Mouse (Mus musculus) natural killer cell, adult 2 months (primary cell): Measurements from ENCODE around the gene Ccdc30.

ENCODE experiments used
- DNase-seq, 2 experiments: peaks; one replicate each; pipeline ENCODE4 v3.0.0; 2022; ENCODE audit warnings: low spot score in 2 of 2

Gene Ccdc30

DNA sequence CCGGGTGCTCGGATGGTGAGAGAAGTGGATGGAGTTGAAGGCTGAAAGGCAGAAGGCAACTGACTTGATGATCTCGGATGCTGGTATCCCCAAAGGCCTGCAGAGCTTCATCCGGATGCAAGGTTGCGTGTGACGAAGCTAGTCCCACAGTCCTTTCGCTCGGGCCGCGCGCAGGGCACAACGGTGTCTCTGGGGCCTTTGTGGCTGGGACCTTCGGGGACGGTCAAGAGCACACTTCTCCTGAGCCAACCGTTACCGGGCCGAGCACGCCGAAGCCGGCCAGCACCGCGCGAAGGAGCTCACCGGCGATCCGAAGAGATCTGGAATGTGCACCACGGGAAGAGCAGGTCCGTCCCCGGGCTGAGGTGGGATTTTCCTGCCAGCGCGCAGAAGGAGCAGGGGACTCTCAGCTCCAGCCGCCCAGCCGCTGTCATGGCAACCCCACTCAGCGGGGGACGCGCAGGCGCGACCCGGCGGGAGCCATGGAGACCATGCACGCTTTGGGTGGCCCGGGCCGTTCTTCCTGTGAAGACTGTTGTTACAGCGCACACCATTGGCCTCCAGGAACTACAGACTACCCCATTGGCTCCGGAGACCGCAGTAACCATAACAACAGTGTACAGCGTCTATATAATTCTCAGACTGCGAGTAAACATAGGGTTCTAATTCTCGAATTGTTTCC is at the start of gene Ccdc30:
Ccdc30 (minus strand) TSS at position 450 of the 682 bp plus-strand sequence.
- peak; percentile 76 to 83 for DNase-seq

DNA sequence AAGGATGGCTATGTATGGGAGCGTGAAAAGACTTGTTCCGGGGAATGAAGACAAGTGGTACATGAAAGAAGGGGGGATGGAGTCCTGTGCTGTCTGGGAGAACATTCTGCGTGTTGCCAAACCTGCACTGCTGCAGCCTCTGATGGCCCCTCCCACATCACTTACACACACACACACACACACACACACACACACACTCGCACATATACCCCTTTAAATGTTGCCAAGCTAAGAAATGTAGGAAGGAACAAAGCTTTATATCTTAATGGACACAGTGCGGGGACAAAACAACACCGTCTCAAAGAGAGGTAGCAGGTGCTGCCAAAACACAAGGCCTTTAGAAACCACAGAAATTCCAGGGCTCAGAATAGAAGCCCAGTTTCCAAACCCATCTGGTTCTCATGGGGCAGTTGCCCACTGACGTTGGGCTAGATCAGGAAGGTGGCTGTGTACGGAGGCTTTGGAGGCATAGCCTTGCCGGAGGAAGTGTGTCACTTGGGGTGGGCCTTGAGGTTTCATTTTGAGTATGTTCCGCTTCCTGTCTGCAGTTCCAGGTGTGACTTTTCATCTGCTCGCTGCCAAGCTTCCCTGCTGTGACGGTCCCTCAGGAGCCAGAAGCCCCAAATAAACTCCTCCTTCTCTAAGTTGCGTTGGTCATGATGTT is 48.6 kb upstream of the Ccdc30 start:
- DNase-seq: peak; percentile 35 to 53

DNA sequence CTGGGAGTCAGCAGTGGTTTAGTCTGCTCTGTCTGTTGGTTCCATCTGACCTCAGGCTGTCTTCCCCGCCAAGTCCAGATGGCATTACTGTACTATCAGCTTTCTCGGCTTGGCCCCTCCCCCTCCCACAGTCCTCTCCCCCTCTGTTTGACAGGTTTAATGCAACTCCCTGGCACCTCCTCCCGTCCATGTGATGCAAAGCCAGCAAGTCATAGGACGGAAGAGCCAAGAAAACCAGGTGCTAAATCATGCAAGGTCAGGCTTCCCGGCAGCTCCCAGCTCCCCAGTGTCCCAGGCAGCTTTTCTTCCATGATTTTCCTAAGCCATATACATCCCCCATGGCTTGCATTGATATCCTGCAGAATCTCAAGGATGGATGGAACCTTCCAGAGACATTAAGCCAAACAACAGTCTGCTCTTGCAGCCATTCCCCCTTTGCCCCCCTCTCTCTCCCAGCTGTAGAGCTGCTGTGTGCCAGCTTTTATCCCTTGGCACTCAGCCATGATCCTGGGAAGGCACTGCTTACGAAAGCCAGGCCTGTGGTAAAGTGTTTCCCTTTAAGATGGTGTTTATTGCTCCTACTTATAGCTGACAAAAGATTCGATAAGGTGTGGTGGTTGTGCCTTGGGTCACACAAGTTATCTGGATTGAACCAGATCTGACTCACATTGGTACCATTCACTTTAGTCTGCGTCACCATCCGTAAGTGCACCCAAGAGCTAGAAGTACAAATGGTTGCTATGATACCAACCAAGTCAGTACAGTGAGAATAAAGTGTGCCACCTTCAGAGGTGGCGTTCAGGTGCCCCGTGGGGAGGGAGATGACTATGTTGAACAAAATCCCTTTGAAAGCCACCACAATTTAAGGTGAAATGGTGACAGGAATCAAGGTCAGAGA is 47.8 kb upstream of the Ccdc30 start:
- DNase-seq: peak; percentile 30 to 45

DNA sequence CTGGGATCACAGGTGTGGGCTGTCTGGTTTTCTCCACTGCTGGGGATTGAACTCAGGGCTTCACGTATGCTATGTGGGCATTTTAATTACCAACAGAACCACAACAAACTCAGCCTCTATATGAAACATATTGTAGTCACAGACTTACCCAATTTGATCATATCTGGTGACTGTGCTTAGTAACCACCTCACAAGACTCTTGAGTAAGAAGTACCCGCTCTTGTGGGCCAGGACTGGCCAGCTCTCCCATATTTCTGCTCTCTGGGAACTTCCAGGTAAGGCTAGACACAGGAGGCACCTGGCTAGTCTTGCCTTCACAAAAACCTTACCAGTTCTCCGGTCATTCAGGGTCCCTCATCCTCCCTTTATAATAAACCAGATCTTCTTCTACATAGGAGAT is 47.1 kb upstream of the Ccdc30 start:
- no peak for DNase-seq

DNA sequence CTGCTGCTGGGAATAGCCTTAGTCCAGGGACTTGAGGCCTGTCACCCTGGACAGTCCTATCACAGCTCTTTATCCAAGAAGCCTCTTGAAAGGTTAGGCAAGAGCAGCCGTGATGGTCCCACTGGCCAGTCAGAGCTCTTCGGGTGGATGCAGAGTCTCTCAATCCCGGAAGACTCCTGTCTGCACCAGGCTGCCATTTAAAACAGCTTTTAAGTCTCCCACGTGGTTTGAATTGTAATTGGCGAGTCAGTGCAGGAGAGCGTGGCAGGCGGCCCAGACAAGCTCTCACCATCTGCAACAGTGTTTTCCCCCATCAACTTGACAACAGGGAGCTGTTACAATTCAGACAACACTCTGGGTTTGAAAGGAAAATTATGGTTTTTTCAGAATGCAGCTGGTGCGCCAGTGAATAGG is 45.4 kb upstream of the Ccdc30 start:
- no peak for DNase-seq

DNA sequence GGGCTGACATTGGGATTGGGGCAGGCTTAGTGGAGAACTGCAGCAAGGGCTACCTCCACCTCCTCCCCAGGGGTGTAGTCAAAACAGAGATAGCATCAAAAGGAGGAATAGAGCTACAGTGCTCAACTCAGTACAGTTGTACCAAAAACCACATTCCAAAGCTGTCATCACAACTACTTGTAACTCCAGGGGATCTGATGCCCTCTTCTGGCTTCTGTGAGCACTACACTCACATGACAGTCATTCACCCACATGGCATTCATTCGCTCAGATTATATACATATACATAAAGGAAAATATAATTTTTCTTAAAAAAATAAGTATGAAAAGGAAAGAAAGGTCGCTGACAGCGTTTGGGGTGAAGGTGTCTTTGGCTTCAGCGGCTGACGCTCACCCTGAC is 45.0 kb upstream of the Ccdc30 start:
- peak in 1 of 2 experiments; percentile 3 for DNase-seq

DNA sequence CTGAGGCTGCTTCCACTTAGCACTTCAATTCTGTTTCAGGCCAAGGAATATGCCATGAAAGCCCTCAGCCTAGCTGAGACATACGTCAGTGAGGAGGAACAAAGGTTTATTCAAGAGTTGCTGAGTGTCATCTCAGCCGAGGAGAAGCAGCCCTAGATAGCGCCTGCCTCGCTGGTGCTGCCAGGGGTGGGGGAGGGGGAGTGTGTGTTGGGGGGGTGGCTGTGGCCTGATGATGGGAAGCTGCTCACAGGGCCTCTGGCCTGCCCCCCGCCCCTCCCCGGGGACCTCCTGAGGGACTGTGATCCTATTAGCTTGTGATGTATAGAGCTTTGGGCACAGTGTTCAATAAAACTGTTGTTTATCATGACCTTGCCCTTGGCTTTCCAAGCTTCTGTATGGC is 38.2 kb upstream of the Ccdc30 start:
- no peak for DNase-seq

DNA sequence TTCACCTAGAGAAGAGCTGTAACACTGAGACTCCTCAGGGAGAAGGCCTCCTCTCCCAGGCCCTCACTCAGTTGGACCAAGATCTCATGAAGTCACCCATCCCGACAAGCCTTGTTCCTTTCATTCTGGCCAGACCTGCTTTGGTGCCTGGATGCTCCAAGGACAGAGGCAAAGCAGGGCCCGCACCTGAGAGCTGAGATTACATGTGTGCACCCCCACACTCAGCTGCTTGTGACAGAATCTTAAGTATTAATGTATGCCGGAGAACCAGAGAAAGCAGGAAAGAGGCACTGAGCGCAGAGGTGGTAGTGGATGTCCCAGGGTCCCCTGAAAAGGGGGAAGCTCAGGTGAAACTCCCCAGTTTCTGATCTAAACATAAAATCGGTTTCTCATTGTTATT is 37.8 kb upstream of the Ccdc30 start:
- DNase-seq: no peak

DNA sequence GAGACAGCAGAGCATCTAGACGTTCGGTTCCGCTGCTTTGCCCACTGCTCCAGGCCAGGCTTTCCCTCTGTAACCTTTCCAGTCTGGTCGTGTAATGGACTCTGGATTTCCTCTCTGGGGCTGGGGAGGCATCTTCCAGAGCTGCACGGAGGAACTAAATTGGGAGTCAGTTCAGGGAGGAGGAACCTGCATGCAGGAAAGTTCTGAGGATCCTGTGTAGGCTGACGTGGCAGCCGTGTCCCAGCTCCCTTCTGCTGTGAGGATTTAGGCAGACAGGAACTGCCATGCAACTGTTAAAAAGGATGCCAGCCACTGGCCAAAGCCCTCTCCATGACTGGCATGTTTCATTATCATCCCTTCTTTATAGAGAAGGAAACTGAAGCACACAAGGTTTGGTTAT is 35.1 kb upstream of the Ccdc30 start:
- no peak for DNase-seq

DNA sequence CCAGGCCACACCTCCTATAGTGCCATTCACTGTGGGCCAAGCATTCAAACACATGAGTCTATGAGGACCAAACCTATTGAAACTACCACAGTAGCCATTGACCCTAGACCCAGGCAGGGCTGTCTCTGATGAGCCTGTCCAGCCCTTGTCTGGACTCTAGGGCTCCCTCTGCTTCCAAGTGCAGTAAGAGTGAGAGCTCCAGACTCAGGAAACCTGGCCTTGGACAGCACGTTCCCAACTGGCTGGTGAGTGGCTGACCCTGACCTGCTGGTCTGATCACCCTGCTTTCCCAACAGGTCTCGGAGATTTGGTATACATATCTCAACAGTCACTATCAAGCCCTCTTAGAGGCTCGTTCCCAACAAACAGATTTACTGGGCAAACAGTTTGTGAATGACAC is 32.5 kb upstream of the Ccdc30 start:
- DNase-seq: no peak

DNA sequence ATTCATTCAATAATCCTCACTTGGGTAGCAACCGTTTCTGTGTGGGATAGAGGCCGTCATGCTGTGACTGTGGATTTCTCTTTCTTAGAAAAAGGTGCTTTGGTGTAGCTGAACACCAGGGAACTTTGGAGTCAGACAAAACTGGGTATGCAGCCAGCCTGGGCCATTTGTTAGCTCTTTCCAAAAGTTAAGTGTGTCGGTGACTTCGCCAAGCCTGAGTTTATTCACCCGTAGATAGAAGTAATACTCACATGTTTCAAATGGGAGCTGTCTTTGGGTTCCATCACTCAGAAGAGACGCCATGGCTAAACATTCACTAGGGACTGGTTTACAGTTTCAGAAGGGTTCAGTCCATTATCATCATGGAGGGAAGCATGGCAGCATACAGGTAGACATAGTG is 31.9 kb upstream of the Ccdc30 start:
- no peak for DNase-seq

DNA sequence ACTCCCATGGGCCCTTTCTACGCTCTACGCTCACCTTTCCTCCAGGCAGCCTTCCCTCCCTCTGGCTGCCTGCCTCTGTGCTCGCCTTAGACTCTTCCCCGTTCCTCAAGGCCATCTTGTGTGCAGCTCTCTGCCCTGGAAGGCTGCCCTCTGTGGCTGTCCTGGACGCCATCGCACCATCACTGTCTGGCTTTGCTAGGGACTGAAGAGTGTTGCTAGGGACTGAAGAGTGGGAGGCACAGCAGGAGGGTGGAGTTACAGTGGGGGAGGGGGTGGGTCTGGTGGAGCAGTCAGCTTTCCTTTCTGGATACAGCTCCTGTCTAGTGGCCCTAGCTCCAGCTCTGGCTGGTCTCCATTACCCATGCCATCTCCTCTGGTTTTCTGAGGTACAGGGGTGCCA is 27.2 kb upstream of the Ccdc30 start:
- no peak for DNase-seq

DNA sequence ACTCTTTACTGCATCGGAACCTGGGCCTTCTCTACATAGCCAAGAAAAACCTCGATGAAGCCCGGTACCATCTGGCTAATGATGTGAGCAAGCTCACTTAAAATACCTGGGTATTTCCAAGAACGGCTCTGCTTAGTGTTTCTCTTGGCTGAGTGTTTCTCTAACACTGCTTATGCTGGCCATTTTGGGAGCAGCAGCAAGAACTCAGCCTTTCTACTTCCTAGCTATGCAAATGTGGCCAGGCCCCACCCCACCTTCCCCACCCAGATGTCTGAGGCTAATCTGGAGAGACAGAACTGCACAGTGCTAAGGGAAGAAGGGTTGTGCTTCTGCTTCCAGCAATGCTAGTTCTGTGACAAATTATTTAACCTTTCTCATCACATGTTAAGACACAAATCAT is 26.5 kb upstream of the Ccdc30 start:
- no peak for DNase-seq

DNA sequence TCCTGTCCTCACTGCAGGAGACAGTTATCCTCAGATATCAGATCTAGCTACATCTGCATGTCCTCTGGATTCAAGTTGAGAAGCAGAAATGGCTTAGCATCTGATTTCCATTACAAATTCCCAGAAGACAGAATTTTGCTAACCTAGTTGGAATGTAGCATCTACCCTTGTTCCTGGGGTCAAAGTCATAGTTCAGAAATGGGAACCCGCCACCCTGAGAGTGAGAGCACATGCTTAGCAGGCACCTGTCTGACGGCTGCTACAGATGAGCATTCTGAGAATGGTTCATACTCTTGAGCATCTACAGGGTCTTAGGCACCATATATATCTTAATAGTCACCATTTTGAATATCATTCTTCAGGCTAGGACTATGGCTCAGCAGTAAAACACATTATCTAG is 22.6 kb upstream of the Ccdc30 start:
- DNase-seq: no peak

DNA sequence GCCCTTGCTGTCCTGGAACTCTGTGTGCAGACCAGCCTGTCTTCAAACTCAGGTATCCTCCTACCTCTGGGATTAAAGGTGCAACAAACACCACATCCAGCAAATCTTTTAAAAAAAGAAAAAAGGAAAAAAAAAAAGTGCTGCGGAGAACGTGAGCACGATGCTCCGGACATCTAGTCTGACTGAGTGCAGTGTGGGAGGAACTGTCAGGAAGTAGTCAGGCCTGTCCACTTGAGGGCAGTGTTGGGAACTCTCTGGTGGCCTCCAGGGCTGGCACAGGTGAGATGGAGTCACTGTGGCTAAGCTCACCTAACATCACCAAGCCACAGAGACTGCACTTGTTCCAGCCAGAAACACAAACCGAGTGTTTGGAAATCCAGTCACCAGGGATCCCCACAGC is 15.4 kb upstream of the Ccdc30 start:
- DNase-seq: peak; percentile 21 to 42

DNA sequence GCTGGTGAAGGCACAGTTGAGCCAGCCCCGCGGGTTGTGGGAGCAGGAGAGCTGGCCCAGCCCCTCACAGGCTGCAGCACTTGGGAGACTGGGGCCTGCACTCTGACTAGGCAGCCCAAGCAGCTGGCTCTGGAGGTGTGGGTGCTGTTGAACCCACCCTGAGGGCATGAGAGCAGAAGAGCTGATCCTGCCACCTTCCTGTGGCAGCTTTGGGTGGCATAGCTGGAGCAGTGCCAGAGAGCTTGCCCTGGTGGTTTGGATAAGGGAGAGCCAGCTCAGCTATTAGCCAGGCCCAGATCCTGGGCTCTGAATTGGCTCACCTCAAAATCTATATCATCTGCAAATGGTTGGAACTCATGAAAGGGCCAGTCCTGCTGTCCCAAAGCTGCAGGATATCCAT is 12.4 kb upstream of the Ccdc30 start:
- no peak for DNase-seq

DNA sequence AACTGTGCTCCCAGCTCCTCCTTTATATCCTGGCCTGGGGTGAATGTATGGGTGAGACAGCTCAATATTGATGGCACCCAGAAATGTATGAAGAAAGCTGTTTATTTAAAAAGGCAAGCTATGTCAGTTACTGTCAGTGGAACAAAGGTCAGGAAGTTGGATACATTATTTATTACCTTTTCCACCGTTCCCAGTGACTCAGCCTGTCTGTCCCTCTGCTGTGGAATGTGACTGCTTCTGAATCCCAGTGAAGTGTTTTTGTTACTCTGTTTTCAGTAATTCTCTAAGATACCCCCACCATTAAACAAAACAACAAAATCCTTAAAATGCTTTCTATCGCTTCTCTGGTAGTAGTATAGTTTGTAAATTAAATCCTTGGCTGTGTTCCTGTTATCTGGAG is 10.3 kb upstream of the Ccdc30 start:
- DNase-seq: no peak

DNA sequence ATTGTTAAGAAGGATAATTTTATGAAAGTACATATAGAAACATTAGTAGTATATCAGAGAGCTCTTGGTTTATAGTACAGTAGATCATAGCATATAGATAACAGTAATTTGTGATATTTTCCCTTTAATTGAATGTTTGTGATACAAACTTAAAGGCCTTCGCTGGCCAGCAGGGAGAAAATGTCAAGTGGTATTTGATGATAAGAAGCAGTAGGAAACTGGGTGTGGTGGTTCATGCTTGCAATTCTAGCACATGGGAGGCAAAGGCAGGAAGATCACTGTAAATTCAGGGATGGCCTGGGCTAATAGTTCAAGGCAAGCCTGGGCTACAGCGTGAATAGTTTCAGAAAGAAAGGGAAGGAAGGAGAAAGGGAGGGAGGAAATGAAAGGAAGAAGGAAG is 9.8 kb upstream of the Ccdc30 start:
- no peak for DNase-seq

DNA sequence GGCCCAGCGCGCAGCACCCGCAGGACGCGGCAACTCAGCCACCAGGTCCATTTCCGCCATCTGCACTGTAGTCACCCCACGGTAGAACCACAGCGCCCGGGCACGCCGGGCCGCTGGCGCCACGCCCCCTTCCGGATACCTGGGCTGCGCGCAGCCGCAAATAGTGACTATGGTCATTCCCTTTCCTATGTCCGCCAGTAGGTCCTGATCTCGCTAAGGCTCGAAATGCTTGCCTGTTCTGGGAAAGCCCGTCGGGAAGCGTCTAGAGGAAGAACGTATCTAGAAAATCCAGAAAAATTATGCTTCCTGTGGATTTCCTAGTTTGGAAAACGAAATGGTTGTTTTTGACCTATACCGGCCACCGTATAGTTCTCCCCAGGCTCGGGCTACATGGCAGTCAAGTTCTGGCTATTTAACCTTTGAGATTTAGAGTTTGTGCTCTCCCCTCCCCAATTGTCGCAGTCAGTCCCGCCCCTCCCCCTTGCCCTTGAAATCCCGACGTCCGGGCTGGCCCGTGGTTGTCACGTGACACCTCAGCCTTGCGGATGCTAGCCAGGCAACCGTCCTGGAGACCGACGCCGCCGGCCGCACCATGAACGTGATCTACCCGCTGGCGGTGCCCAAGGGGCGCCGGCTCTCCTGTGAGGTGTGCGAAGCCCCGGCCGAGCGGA is 7.1 kb upstream of the Ccdc30 start, which contains the start of the genes Ppcs and Zmynd12:
Ppcs (minus strand) TSS at position 127 of the 671 bp plus-strand sequence.
Zmynd12 (plus strand) TSS at position 521 of the 671 bp plus-strand sequence.
- DNase-seq: peak; percentile 90

DNA sequence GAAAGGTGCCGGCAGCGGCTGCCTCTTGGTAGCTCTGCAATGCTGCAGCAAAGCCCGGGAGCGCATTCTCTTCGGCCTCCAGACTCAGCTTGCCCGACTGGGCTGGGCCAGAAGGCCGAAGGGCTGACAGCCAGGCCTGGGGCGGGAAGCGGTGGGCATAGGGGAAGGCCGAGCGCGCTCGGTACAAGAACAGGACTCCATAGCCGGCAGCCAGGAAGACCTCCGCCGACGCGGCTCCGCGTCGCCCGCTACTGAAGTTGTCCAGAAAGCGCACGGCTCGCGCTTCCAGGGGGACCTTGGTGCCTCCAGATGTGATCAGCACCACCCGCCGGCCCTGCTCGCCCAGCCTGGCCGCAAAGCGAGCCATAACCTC is 6.6 kb upstream of the Ccdc30 start:
- DNase-seq: no peak

DNA sequence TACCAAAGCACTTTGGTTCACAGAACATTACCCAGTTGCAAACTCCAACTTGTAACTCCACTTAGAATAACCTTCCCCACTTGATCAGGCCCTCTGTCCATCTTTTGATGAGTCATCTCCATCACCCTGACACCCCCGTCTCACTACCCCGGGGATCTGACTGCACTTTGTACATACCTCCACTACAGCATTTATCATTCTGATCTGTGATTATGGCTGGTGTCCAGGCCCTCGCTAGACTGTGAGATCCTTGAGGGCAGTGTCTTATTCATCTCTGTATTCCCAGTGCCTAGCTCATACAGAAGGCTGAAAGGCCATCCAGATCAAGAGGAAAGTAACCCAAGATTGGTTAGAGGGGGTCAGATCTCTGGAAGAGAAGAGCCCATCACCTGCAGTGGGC is 5.9 kb upstream of the Ccdc30 start:
- DNase-seq: no peak

DNA sequence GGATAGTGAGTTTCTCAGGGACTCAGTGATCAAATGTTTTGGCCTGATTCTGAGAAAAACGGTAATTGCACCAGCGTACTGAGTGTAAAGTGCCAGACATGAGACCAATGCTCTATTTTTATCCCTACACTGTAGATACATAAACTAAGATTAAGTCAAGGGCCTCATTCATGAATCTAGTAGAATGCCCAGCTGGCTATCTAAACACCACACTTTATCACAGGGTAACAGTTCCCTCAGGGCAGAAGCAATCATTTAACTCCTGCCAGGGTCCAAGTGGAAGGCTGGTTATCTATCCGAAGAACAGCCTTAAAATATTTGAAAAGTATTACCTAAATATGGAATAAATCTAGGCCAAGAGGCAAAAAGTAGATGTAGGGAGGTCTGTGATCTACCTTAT is 2.6 kb upstream of the Ccdc30 start:
- DNase-seq: no peak
